Mouse (Mus musculus): ENCODE measurements around the gene Ankrd44. TPM values are rescaled to one million over a fixed set of nuclear protein-coding genes. Genes with fewer than 3 reads are reported as not detected.

The Ankrd44 gene
- polyA plus RNA-seq, 1 experiment from 2014 or later: 7.9 TPM

DNA sequence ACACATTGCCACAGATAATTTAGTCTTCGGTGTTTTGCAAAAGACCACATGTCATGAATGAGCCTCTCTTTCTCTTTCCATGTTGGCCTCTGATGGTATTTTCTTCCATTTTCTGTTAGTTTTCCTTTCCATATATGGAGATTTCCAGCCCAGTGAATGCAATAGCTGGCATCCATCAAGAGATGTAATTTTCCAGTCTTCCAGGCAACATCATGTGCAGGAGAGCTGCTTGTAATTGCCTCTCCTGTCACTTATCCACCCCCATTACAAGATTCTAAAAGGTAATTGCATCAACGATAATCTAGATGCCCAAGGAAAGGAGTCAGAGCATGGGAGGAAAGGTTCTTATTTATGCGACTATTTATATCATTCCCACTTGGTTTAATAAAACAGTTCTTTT, 188.7 kb downstream of the Ankrd44 start:
- no peak overlapping the region for H3K27ac ChIP-seq
- no peaks in the 10 kb centered on the region for H3K9me3 ChIP-seq (replicated peaks)
- ATAC-seq (replicated peaks; ENCODE audit: low FRiP score): no peak
- 91% methylated on average over 3 of the region's 3 CpGs for WGBS
- H3K4me3 ChIP-seq (replicated peaks): no peak overlapping the region
- no peaks in the 10 kb centered on the region for H3K36me3 ChIP-seq
- H3K9ac ChIP-seq: no peak overlapping the region
- H3K4me2 ChIP-seq: no peak overlapping the region
- no peaks in the 10 kb centered on the region for H3K4me1 ChIP-seq
- H3K27me3 ChIP-seq: no peaks in the 10 kb centered on the region

DNA sequence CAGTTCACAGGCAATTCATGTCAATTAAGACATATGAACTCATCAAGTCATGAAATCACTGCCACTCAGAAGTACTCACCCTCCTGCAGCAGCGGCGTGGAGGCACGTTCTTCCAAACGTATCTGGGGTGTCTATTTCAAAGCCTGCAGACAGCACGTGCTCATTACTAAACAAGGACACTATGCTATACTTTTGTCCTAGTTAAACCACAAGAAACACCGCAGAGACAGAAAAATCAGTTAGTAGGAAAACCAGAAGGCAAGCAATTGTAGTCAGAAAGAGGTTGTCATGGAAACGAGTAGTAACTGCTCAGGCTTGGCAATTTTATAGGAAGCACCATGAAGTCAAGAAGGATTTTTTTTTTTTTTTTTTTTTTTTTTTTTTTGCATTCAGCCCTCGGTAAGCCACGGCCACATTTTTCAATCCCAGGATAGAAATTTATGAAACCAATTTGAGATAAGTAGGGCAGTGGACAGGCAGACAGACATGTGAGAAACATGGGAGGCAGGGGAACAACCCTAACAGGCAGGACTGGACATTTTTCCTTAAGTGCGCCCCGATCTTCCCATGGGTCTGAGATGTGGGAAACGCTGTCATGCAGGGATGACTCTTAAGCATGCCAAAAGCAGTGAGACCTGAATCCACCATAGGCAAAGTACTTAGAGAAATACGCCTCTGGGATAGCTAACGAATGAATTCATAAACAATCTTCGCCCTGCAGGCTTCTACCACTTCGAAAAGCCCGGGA, 191.1 kb downstream of the Ankrd44 start:
- H3K27me3 ChIP-seq: no peaks in the 10 kb centered on the region
- H3K27ac ChIP-seq: no peak overlapping the region
- no peak overlapping the region for H3K4me2 ChIP-seq
- H3K4me1 ChIP-seq: no peaks in the 10 kb centered on the region
- WGBS: 67% methylated on average over 17 of the region's 17 CpGs
- no peaks in the 10 kb centered on the region for H3K36me3 ChIP-seq
- H3K4me3 ChIP-seq (replicated peaks): no peak overlapping the region
- ATAC-seq (replicated peaks; ENCODE audit: low FRiP score): no peak
- H3K9me3 ChIP-seq (replicated peaks): no peaks in the 10 kb centered on the region
- H3K9ac ChIP-seq: no peak overlapping the region

DNA sequence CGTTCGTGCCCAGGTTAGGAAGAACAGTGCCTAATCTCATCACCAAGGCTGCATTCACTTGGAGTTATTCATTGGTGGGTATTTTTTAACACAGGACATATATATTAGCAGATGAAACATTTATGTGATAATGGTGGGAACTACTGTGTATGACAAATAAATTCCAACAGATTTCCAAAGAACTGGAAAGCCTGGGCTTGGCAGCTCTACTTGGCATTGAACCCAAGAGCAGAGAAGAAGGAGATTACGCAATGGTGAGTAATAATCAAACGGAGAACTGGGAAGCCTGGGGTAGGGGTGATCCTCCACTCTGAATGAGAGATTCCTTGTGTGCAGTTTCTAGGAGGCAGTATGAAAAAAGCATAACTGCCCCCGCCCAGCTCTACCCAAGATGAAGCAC, 196.9 kb downstream of the Ankrd44 start:
- Histone ChIP-seq H3K4me2 (no peak overlapping the region), H3K4me1 (no peaks in the 10 kb centered on the region), H3K27me3 (no peaks in the 10 kb centered on the region), H3K9me3 (replicated peaks) (no peaks in the 10 kb centered on the region), H3K36me3 (no peaks in the 10 kb centered on the region), H3K27ac (no peak overlapping the region), H3K4me3 (replicated peaks) (no peak overlapping the region), H3K9ac (no peak overlapping the region)
- no peak for ATAC-seq (replicated peaks; ENCODE audit: low FRiP score)
- 86% methylated on average over 5 of the region's 5 CpGs for WGBS

DNA sequence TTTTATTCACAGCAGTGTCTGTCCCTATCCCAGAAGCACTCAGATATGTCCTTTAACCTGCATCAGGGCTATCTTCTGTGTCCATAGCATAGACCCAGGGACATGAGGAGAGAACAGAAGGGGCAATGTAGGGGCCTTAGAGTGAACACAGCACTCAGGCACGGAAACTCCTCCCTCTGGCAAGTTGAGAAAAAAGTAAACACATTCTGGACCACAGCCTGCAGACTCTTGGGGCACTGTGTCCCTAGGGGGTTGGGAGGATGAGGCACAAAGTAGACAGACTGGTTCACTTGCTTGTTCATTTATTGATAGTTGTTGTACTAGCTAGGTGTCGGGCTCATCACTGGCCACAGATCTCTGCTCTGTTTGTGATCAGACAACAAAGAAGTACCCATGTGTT, 199.6 kb downstream of the Ankrd44 start:
- no peak overlapping the region for H3K4me3 ChIP-seq (replicated peaks)
- ATAC-seq (replicated peaks; ENCODE audit: low FRiP score): no peak
- no peak overlapping the region for H3K9ac ChIP-seq
- H3K4me2 ChIP-seq: no peak overlapping the region
- no peaks in the 10 kb centered on the region for H3K27me3 ChIP-seq
- H3K9me3 ChIP-seq (replicated peaks): no peaks in the 10 kb centered on the region
- no peak overlapping the region for H3K27ac ChIP-seq
- no peaks in the 10 kb centered on the region for H3K4me1 ChIP-seq
- WGBS: 63% methylated on average over 2 of the region's 2 CpGs
- H3K36me3 ChIP-seq: no peaks in the 10 kb centered on the region

DNA sequence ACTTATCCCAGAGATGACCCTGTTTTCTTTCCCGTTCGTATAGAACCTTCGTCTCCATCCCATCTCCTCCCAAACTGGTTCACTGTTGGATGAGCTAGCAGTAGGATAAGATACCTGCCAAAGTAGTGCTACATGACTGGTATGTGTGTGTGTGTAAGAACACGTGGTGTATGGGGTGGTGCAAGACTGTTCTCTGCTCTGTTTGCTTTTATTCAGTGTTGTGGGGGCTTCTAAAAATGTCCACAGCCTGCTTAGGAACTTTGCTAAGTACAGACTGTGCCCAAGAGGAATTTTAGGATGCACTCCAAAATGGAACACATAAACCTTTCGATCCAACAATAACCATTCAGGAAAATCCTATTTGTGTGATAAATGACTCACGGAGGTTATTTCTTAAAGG, 209.3 kb downstream of the Ankrd44 start:
- Histone ChIP-seq H3K4me1 (no peaks in the 10 kb centered on the region), H3K4me3 (replicated peaks) (no peak overlapping the region), H3K36me3 (no peaks in the 10 kb centered on the region), H3K27me3 (no peaks in the 10 kb centered on the region), H3K9me3 (replicated peaks) (no peaks in the 10 kb centered on the region), H3K4me2 (no peak overlapping the region), H3K9ac (no peak overlapping the region), H3K27ac (no peak overlapping the region)
- ATAC-seq (replicated peaks; ENCODE audit: low FRiP score): no peak
- WGBS: 91% methylated on average over 6 of the region's 6 CpGs

DNA sequence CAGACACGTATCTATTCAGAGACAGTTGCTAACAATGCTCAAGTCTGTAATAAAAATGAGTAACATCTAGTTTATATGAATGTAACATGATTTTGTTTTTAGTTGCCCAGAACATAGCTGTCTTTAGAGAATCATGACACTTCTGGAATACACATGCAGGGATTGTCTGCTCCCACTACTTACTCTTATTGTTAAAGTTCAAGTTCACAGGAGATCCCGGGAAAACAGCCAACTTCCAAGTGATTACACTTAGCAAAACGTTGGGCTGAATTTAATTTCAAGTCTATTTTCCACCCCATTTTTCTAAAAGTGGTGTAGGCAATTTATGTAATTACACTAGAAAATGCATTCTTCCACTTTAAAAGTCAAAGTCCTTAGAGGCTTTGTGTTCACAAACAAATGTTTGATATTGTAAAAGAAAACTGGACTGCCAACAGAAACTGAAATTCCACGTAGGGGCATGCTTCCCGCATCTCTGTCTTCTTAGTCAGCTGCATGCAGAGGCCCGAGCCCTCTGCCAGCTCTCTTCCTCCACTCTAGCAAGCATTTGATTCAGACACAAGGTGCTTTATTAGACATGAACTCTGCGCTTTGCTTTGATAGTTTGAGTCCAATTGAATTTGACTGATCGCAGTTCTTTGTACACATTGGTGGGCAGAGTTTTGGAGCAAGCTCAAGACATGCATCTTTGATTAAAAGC, 211.0 kb downstream of the Ankrd44 start:
- no peaks in the 10 kb centered on the region for H3K9me3 ChIP-seq (replicated peaks)
- no peak overlapping the region for H3K9ac ChIP-seq
- no peak overlapping the region for H3K4me2 ChIP-seq
- H3K27ac ChIP-seq: no peak overlapping the region
- ATAC-seq (replicated peaks; ENCODE audit: low FRiP score): no peak
- peaks cover 4% of the 10 kb centered on the region; the same call in 1 of the 2 replicates for H3K4me1 ChIP-seq
- H3K27me3 ChIP-seq: no peaks in the 10 kb centered on the region
- no peak overlapping the region for H3K4me3 ChIP-seq (replicated peaks)
- no peaks in the 10 kb centered on the region for H3K36me3 ChIP-seq
- 75% methylated on average over 8 of the region's 8 CpGs for WGBS

DNA sequence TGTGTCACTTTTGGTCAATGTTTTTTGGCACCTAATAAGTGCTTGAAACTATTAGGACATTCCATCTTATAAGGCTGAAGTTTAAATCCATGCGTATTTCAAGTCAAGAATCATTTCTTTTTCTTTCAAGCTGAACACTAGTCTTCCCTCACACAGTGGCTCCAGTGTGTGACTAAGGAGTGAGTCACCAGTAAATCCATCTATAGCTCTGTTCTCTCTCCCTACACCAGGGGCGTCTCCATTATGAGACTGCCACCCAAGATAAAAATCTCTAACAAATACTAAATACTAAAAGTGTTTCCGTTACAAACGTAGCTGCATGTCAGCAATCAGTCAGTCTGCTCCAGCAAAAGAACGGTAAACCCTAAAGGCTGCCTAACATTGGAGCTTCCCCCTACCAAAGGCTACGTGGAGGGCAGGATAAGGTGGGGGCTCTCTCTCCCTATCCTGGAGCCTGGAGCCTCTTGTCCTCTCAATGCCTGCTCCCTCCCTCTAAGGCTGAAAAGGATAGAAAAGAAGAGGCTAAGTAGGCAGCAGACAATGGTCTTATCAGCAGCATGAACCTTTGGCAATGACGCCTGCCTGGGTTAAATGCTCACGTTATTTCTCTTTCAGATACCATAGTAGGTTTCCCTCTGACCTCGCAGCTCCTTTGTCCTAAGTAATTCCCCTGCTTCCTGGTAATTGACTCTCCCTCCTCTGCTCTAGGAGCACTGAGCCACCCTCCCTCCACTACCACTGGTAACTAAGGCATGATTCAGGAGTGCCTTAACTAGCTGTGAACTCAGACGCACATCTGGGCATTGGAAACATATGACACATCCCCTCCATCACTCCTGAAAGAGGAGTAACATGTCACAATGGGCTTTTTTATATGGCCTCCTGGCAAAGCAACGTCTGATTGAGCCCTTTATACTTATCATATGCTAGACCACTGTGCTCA, 212.7 kb downstream of the Ankrd44 start:
- Histone ChIP-seq H3K36me3 (no peaks in the 10 kb centered on the region), H3K27ac (no peak overlapping the region), H3K9ac (no peak overlapping the region), H3K4me2 (no peak overlapping the region), H3K4me3 (replicated peaks) (no peak overlapping the region), H3K4me1 (peaks cover 4% of the 10 kb centered on the region; the same call in 1 of the 2 replicates), H3K9me3 (replicated peaks) (no peaks in the 10 kb centered on the region), H3K27me3 (no peaks in the 10 kb centered on the region)
- 63% methylated on average over 11 of the region's 11 CpGs for WGBS
- ATAC-seq (replicated peaks; ENCODE audit: low FRiP score): no peak

DNA sequence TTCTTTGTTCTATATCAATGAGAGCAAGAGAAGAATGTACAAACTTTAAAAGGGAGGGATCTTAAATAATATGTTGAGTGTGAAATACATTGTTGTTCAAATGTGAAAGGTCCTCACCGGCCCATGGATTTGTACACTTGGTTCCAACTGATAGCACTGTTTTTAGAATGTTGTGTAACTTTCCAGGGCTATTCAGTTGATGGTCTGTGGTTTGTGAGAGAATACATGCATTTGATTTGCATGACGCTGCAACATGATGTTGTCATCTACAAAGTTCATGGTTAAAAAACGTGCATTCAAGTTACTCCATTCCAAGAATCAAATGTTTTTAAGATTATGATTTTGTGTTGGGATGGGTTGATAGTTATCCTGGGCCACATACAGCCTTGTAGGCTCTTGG, 214.6 kb downstream of the Ankrd44 start:
- peaks cover 4% of the 10 kb centered on the region; the same call in 1 of the 2 replicates for H3K4me1 ChIP-seq
- H3K9me3 ChIP-seq (replicated peaks): no peaks in the 10 kb centered on the region
- 89% methylated on average over 3 of the region's 3 CpGs for WGBS
- H3K4me3 ChIP-seq (replicated peaks): no peak overlapping the region
- no peak for ATAC-seq (replicated peaks; ENCODE audit: low FRiP score)
- H3K9ac ChIP-seq: no peak overlapping the region
- H3K27me3 ChIP-seq: no peaks in the 10 kb centered on the region
- H3K4me2 ChIP-seq: no peak overlapping the region
- H3K36me3 ChIP-seq: no peaks in the 10 kb centered on the region
- H3K27ac ChIP-seq: no peak overlapping the region

DNA sequence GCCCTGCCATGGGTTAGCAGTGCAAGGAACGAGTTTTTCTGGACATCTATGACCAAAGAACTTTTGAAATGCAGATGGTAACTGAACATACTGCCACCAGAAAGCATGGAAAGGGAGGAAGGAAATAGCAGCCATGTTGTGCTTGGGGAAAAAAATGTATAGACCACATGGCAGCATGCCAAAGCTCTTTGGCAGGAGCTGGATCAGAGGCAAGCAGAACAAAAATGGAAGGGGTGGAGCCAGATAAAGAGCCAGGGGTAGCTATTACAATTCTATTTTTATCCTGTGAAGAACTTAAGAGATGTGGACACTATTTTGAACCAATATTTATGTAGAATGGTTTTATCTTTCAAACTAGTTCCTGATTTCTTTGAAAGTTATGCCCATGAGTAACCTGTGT, 215.6 kb downstream of the Ankrd44 start:
- Histone ChIP-seq H3K27ac (peak overlapping the region; percentile 60; the same call in 1 of the 2 replicates), H3K4me1 (peaks cover 4% of the 10 kb centered on the region; the same call in 1 of the 2 replicates), H3K4me2 (no peak overlapping the region), H3K27me3 (no peaks in the 10 kb centered on the region), H3K9me3 (replicated peaks) (no peaks in the 10 kb centered on the region), H3K4me3 (replicated peaks) (no peak overlapping the region), H3K9ac (no peak overlapping the region), H3K36me3 (no peaks in the 10 kb centered on the region)
- ATAC-seq (replicated peaks; ENCODE audit: low FRiP score): no peak
- 73% methylated on average over 1 of the region's 1 CpGs for WGBS

DNA sequence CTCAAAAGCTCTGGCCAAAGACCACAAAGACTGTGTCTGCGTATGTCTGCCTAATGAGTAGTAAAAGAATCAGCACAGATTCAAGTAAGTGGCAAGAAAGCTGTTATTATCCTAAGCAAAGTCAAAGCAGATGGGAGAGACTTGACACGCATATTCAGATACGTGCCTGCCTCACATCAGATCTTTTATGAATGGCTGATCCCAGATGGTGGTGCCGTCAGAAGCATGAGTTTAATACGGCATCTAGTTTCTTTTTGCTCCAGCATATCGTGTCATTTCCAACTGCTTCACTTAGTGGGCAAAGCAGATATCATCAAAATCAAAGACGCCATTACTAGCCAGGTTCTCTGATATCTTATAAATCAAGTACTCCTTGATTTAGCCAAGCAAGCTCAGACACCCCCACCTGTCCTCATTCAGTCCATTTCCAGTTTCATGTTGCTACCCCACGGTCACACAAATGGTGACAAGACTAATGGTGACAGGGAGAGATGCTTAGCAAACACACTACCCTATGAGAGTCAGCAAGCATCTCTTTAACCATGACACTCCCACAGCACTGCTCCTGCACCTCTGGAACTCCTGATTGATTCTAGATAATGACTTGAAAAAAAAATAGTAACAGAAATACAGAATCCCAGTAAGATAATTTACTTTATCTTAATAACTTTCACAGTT, 218.2 kb downstream of the Ankrd44 start:
- 88% methylated on average over 8 of the region's 8 CpGs for WGBS
- Histone ChIP-seq H3K27ac (no peak overlapping the region), H3K36me3 (no peaks in the 10 kb centered on the region), H3K9me3 (replicated peaks) (no peaks in the 10 kb centered on the region), H3K9ac (no peak overlapping the region), H3K4me2 (no peak overlapping the region), H3K4me1 (peaks cover 4% of the 10 kb centered on the region; the same call in 1 of the 2 replicates), H3K4me3 (replicated peaks) (no peak overlapping the region), H3K27me3 (no peaks in the 10 kb centered on the region)
- ATAC-seq (replicated peaks; ENCODE audit: low FRiP score): no peak

DNA sequence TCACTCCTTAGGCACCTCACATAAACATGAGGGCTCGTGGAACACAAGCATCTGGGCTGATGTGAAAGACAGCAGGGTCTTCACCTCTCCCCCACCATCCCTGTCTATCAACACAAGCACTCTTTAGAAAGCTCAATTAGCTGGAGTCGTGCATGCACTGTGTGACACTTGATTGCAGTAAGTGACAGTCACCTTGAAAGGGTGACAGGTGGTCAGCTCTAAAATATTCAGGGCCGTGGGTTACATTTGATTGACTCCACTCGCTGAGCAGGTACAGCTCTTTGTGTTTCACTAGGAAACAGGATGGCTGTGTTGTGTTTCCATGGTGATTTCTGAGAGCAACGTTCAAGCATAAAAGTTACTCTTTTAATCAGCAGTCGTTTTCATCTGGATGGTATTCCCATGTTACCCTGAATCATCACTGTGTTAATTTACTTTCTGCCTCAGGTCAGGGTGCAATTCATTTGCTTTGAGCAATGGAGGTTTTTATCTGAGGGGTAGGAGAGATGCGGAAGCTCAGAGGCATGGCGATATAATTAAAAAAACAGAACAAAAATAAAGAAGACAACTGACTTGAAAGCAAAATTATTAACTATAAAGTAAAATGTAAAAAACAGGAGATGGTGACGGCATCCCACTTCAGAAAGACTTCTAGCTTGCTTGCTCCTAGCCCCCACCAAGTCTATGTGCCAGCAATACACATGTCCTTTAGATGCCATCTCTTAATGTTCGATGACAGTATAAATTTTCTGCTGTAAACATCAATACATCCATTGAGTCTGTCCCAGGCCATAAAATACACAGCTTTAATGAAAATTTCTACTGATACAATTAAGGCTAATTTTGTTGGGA, 218.9 kb downstream of the Ankrd44 start:
- Histone ChIP-seq H3K4me1 (peaks cover 4% of the 10 kb centered on the region; the same call in 1 of the 2 replicates), H3K4me3 (replicated peaks) (no peak overlapping the region), H3K27me3 (no peaks in the 10 kb centered on the region), H3K27ac (no peak overlapping the region), H3K9ac (no peak overlapping the region), H3K9me3 (replicated peaks) (no peaks in the 10 kb centered on the region), H3K36me3 (no peaks in the 10 kb centered on the region), H3K4me2 (no peak overlapping the region)
- ATAC-seq (replicated peaks; ENCODE audit: low FRiP score): no peak
- 73% methylated on average over 10 of the region's 10 CpGs for WGBS

Measured in kidney, embryonic 15.5 days (tissue).